In genomic region chr17:28084395-28084905, GRCm38 (mm10) we compare ENCODE assay signal across 9 mouse cellular contexts. TPM values are rescaled to one million over a fixed set of nuclear protein-coding genes. Genes with fewer than 3 reads are reported as not detected.
DNase-seq lines count a peak whose midpoint lies in the region; ATAC-seq and TF ChIP-seq lines count a peak whose summit lies in the region.
"Had no signal": no experiment of that assay in that cellular context is flagged by ENCODE, and none has a peak within 500 bp of the region (broad histone marks: within the 10 kb centered on the region; RNA-seq: fewer than 3 reads in every experiment).

No protein-coding gene starts in this region.

- TF ChIP-seq CTCF in forebrain, postnatal 0 days (IDR thresholded peaks at IDR 0.05; ENCODE audit: low read depth), result no peak
- no peak for TF ChIP-seq CTCF in midbrain, postnatal 0 days (IDR thresholded peaks at IDR 0.05)
- TF ChIP-seq CTCF in cerebellum, adult 2 months (IDR thresholded peaks at IDR 0.05; ENCODE audit: borderline replicate concordance, insufficient read depth, low read depth, low read length), result no peak

- no peak for ATAC-seq in forebrain, postnatal 0 days
- ATAC-seq in midbrain, embryonic 11.5 days (ENCODE audit: low FRiP score), result no peak
- no peak for ATAC-seq in midbrain, postnatal 0 days (ENCODE audit: low FRiP score)
- ATAC-seq in liver, embryonic 15.5 days (ENCODE audit: insufficient read depth), result no peak

- no peaks in the 10 kb centered on the region for H3K36me3 ChIP-seq in forebrain, embryonic 10.5 days (replicated peaks)
- H3K36me3 ChIP-seq in forebrain, postnatal 0 days (ENCODE audit: insufficient read depth), result no peaks in the 10 kb centered on the region
- H3K36me3 ChIP-seq in midbrain, embryonic 11.5 days (ENCODE audit: control insufficient read depth, insufficient read depth, low read length), result no peaks in the 10 kb centered on the region
- H3K36me3 ChIP-seq in midbrain, postnatal 0 days (ENCODE audit: insufficient read depth, low read length), result no peaks in the 10 kb centered on the region
- H3K36me3 ChIP-seq in liver, embryonic 15.5 days (replicated peaks), result no peaks in the 10 kb centered on the region
- H3K36me3 ChIP-seq: neural tube, embryonic 13.5 days had no signal

- H3K4me1 ChIP-seq in forebrain, embryonic 10.5 days, result peaks cover 75% of the 10 kb centered on the region
- H3K4me1 ChIP-seq in forebrain, postnatal 0 days (ENCODE audit: insufficient read depth), result no peaks in the 10 kb centered on the region
- H3K4me1 ChIP-seq in midbrain, embryonic 11.5 days (ENCODE audit: control insufficient read depth, insufficient read depth, low read length), result peaks cover 31% of the 10 kb centered on the region
- 0 out of 2 replicates have a peak, but pooled peaks cover 4% of the 10 kb centered on the region for H3K4me1 ChIP-seq in midbrain, postnatal 0 days (ENCODE audit: insufficient read depth, low read length)
- peaks cover 39% of the 10 kb centered on the region for H3K4me1 ChIP-seq in liver, embryonic 15.5 days (replicated peaks)
- H3K4me1 ChIP-seq in cerebellum, adult 2 months (ENCODE audit: control insufficient read depth, insufficient read depth, low read length), result no peaks in the 10 kb centered on the region

- no peak overlapping the region for H3K9ac ChIP-seq in forebrain, postnatal 0 days
- peak overlapping the region; percentile 30; the same call in 1 of the 2 replicates for H3K9ac ChIP-seq in midbrain, embryonic 11.5 days (ENCODE audit: low read length)
- no peak overlapping the region for H3K9ac ChIP-seq in midbrain, postnatal 0 days (replicated peaks; ENCODE audit: low read length, poor library complexity, severe bottlenecking)
- no peak overlapping the region for H3K9ac ChIP-seq in liver, embryonic 15.5 days
- H3K9ac ChIP-seq: neural tube, embryonic 13.5 days had no signal

- peak overlapping the region; percentile 80; the same call in 1 of the 2 replicates for H3K27ac ChIP-seq in forebrain, embryonic 10.5 days
- no peak overlapping the region for H3K27ac ChIP-seq in forebrain, postnatal 0 days (ENCODE audit: low read depth, low read length)
- no peak overlapping the region for H3K27ac ChIP-seq in midbrain, embryonic 11.5 days (ENCODE audit: low read depth, low read length)
- H3K27ac ChIP-seq in midbrain, postnatal 0 days (ENCODE audit: low read depth, low read length), result no peak overlapping the region
- H3K27ac ChIP-seq in liver, embryonic 15.5 days (replicated peaks), result no peak overlapping the region
- H3K27ac ChIP-seq in cerebellum, adult 2 months (ENCODE audit: insufficient read depth, low read length), result no peak overlapping the region
- H3K27ac ChIP-seq: neural tube, embryonic 13.5 days had no signal

- no peak for DNase-seq in forebrain, embryonic 10.5 days (ENCODE audit: extremely low spot score, low spot score)
- no peak for DNase-seq in forebrain, postnatal 0 days
- DNase-seq in midbrain, embryonic 11.5 days (ENCODE audit: low spot score, missing footprints), result peak; percentile 88
- no peak for DNase-seq in midbrain, postnatal 0 days (ENCODE audit: low spot score)
- peak; percentile 46 for DNase-seq in yolk sac, embryonic 10.5 days (ENCODE audit: low spot score)
- DNase-seq in spleen, postnatal 4 days (ENCODE audit: low spot score in 2 of 2), result no peak
- DNase-seq in cerebellum, adult 2 months, result no peak

- no peaks in the 10 kb centered on the region for H3K9me3 ChIP-seq in forebrain, embryonic 10.5 days
- no peaks in the 10 kb centered on the region for H3K9me3 ChIP-seq in forebrain, postnatal 0 days (ENCODE audit: low read length)
- no peaks in the 10 kb centered on the region for H3K9me3 ChIP-seq in midbrain, embryonic 11.5 days (ENCODE audit: control insufficient read depth, low read length)
- no peaks in the 10 kb centered on the region for H3K9me3 ChIP-seq in midbrain, postnatal 0 days (ENCODE audit: low read length)
- H3K9me3 ChIP-seq in liver, embryonic 15.5 days (replicated peaks), result no peaks in the 10 kb centered on the region
- H3K9me3 ChIP-seq: neural tube, embryonic 13.5 days had no signal

- 0 out of 2 replicates have a peak overlapping the region, but pooled peaks have one; percentile 27 for H3K4me3 ChIP-seq in forebrain, embryonic 10.5 days
- H3K4me3 ChIP-seq in forebrain, postnatal 0 days (ENCODE audit: low read depth, low read length), result no peak overlapping the region
- H3K4me3 ChIP-seq in midbrain, embryonic 11.5 days (ENCODE audit: low read depth, low read length), result no peak overlapping the region
- no peak overlapping the region for H3K4me3 ChIP-seq in midbrain, postnatal 0 days (ENCODE audit: low read depth, low read length)
- no peak overlapping the region for H3K4me3 ChIP-seq in liver, embryonic 15.5 days (replicated peaks)
- no peak overlapping the region for H3K4me3 ChIP-seq in cerebellum, adult 2 months (replicated peaks; ENCODE audit: insufficient read depth, low read depth, low read length)

- 23% methylated on average over 22 of the region's 22 CpGs for WGBS in forebrain, embryonic 10.5 days
- WGBS in forebrain, postnatal 0 days, result 28% methylated on average over 22 of the region's 22 CpGs
- WGBS in midbrain, embryonic 11.5 days, result 18% methylated on average over 22 of the region's 22 CpGs
- WGBS in midbrain, postnatal 0 days, result 17% methylated on average over 22 of the region's 22 CpGs
- WGBS in liver, embryonic 15.5 days (ENCODE audit: insufficient replicate concordance), result 36% methylated on average over 22 of the region's 22 CpGs
- WGBS in cerebellum, adult 2 months, result 40% methylated on average over 22 of the region's 22 CpGs

- H3K4me2 ChIP-seq in forebrain, postnatal 0 days (ENCODE audit: low read depth), result no peak overlapping the region
- no peak overlapping the region for H3K4me2 ChIP-seq in midbrain, embryonic 11.5 days
- H3K4me2 ChIP-seq in midbrain, postnatal 0 days (ENCODE audit: low read depth, low read length, poor library complexity, severe bottlenecking), result no peak overlapping the region; the same call in 1 of the 2 replicates
- peak overlapping the region; percentile 57 for H3K4me2 ChIP-seq in liver, embryonic 15.5 days

- H3K27me3 ChIP-seq in forebrain, embryonic 10.5 days (ENCODE audit: poor library complexity, severe bottlenecking), result peaks cover 54% of the 10 kb centered on the region
- H3K27me3 ChIP-seq in forebrain, postnatal 0 days (ENCODE audit: insufficient read depth, low read length), result no peaks in the 10 kb centered on the region
- H3K27me3 ChIP-seq in midbrain, embryonic 11.5 days (ENCODE audit: control insufficient read depth, insufficient read depth, low read length), result peaks cover 3% of the 10 kb centered on the region; the same call in 1 of the 2 replicates
- H3K27me3 ChIP-seq in midbrain, postnatal 0 days (ENCODE audit: insufficient read depth, low read length), result no peaks in the 10 kb centered on the region
- H3K27me3 ChIP-seq in liver, embryonic 15.5 days, result peaks cover 20% of the 10 kb centered on the region
- H3K27me3 ChIP-seq in cerebellum, adult 2 months (ENCODE audit: control insufficient read depth, insufficient read depth, low read length), result peaks cover 1% of the 10 kb centered on the region; the same call in 1 of the 2 replicates
- H3K27me3 ChIP-seq: neural tube, embryonic 13.5 days had no signal

- TF ChIP-seq POLR2A in cerebellum, adult 2 months (IDR thresholded peaks at IDR 0.05; ENCODE audit: borderline replicate concordance, insufficient read depth, low read length), result no peak

RNA-seq across cellular contexts. Expression of gene Tcp11, which starts 4.0 kb away (rescaled TPM):
- 0.68 and 0.85 TPM in 2 replicates for polyA plus RNA-seq in forebrain, embryonic 10.5 days (2016; fragmentation: Nextera tagmentation; extraction: Ambion mirVana)
- total RNA-seq in forebrain, postnatal 0 days (2014; rRNA removed), result 4.3 and 7.2 TPM in 2 replicates
- 1.7 and 2.9 TPM in 2 replicates for polyA plus RNA-seq in forebrain, postnatal 0 days (2015; fragmentation: Nextera tagmentation; extraction: Ambion mirVana)
- polyA plus RNA-seq in midbrain, embryonic 11.5 days (2014; fragmentation: Nextera tagmentation; extraction: Ambion mirVana), result 0.70 and 1.0 TPM in 2 replicates
- 4.1 and 8.2 TPM in 2 replicates for total RNA-seq in midbrain, postnatal 0 days (2014; rRNA removed)
- polyA plus RNA-seq in midbrain, postnatal 0 days (2015; fragmentation: Nextera tagmentation; extraction: Ambion mirVana), result 2.3 and 2.5 TPM in 2 replicates
- polyA plus RNA-seq in liver, embryonic 15.5 days (2015; fragmentation: Nextera tagmentation; extraction: Ambion mirVana), result 0.17 and 0.18 TPM in 2 replicates
- 0.43 and 0.70 TPM in 2 replicates for polyA plus RNA-seq in cerebellum, adult 2 months (2012; rRNA removed)

RNA-seq across cellular contexts. Expression of gene Scube3, which starts 57.5 kb away (rescaled TPM):
- 11.5 and 13.9 TPM in 2 replicates for polyA plus RNA-seq in forebrain, embryonic 10.5 days (2016; fragmentation: Nextera tagmentation; extraction: Ambion mirVana)
- 16.3 and 16.7 TPM in 2 replicates for total RNA-seq in forebrain, postnatal 0 days (2014; rRNA removed)
- polyA plus RNA-seq in forebrain, postnatal 0 days (2015; fragmentation: Nextera tagmentation; extraction: Ambion mirVana), result 3.1 and 3.2 TPM in 2 replicates
- 10.1 and 10.2 TPM in 2 replicates for polyA plus RNA-seq in midbrain, embryonic 11.5 days (2014; fragmentation: Nextera tagmentation; extraction: Ambion mirVana)
- total RNA-seq in midbrain, postnatal 0 days (2014; rRNA removed), result 19.9 and 24.7 TPM in 2 replicates
- 3.1 and 3.9 TPM in 2 replicates for polyA plus RNA-seq in midbrain, postnatal 0 days (2015; fragmentation: Nextera tagmentation; extraction: Ambion mirVana)
- polyA plus RNA-seq in liver, embryonic 15.5 days (2015; fragmentation: Nextera tagmentation; extraction: Ambion mirVana), result 0.18 and 0.25 TPM in 2 replicates
- polyA plus RNA-seq in cerebellum, adult 2 months (2012; rRNA removed), result 1.6 and 1.9 TPM in 2 replicates

Comparison
In these comparisons a context has a peak if more than half of its experiments do, and no peak if none do; other contexts are left out.
1. DNase-seq: peak in midbrain, embryonic 11.5 days (single experiment) and yolk sac, embryonic 10.5 days (single experiment); none in forebrain, embryonic 10.5 days (single experiment), forebrain, postnatal 0 days (single experiment), midbrain, postnatal 0 days (single experiment), spleen, postnatal 4 days (0 of 2) and cerebellum, adult 2 months (0 of 2).